Mouse (Mus musculus): ENCODE measurements around the gene Adgra3. TPM values are rescaled to one million over a fixed set of nuclear protein-coding genes. Genes with fewer than 3 reads are reported as not detected.
A peak's percentile ranks its signal among the peaks of the same experiment; 100 is the strongest.

Adgra3 gene
- polyA plus RNA-seq, 1 experiment from 2014 or later, result 45.5 TPM

GRCm38 (mm10) chr5:49924712-49925111, 134.1 kb downstream of the Adgra3 start:
- TF ChIP-seq CTCF (IDR thresholded peaks at IDR 0.05; ENCODE audit: low read depth), result 0 out of 2 replicates have a peak, but pooled peaks have one; percentile 9
- no peaks in the 10 kb centered on the region for H3K36me3 ChIP-seq (ENCODE audit: insufficient read depth)
- H3K4me2 ChIP-seq, result no peak overlapping the region
- H3K4me3 ChIP-seq (ENCODE audit: low read depth, low read length), result no peak overlapping the region
- no peaks in the 10 kb centered on the region for H3K27me3 ChIP-seq (ENCODE audit: insufficient read depth, low read length)
- no peak for DNase-seq
- H3K4me1 ChIP-seq (ENCODE audit: insufficient read depth), result no peaks in the 10 kb centered on the region
- H3K27ac ChIP-seq (ENCODE audit: low read depth), result no peak overlapping the region
- H3K9me3 ChIP-seq (ENCODE audit: low read depth, low read length), result no peaks in the 10 kb centered on the region
- no peak overlapping the region for H3K9ac ChIP-seq
- ATAC-seq (ENCODE audit: insufficient read depth), result no peak

GRCm38 (mm10) chr5:49915695-49916106, 143.1 kb downstream of the Adgra3 start:
- Histone ChIP-seq H3K4me2 (no peak overlapping the region), H3K9ac (no peak overlapping the region), H3K36me3 (ENCODE audit: insufficient read depth) (no peaks in the 10 kb centered on the region), H3K27me3 (ENCODE audit: insufficient read depth, low read length) (no peaks in the 10 kb centered on the region), H3K4me3 (ENCODE audit: low read depth, low read length) (no peak overlapping the region), H3K9me3 (ENCODE audit: low read depth, low read length) (no peaks in the 10 kb centered on the region), H3K4me1 (ENCODE audit: insufficient read depth) (no peaks in the 10 kb centered on the region), H3K27ac (ENCODE audit: low read depth) (no peak overlapping the region)
- ATAC-seq (ENCODE audit: insufficient read depth), result no peak
- no peak for TF ChIP-seq CTCF (IDR thresholded peaks at IDR 0.05; ENCODE audit: low read depth)
- 33% methylated on average over 2 of the region's 2 CpGs for WGBS
- peak; percentile 73 for DNase-seq
